Mouse (Mus musculus): Measurements from ENCODE around the gene Zfp872. TPM values are rescaled to one million over a fixed set of nuclear protein-coding genes. Genes with fewer than 3 reads are reported as not detected.
"Not testable (repeated sequence)": the region's sequence is repeated elsewhere in the genome, so short reads cannot be mapped to it uniquely, and the experiment has no call there.

The Zfp872 gene
- total RNA-seq (2021): under 1 TPM in 1 of 2 experiments, not detected in 1; 0.29 TPM
- long read RNA-seq, experiment 1: 0 reads
- long read RNA-seq, experiment 2: 0 reads

DNA sequence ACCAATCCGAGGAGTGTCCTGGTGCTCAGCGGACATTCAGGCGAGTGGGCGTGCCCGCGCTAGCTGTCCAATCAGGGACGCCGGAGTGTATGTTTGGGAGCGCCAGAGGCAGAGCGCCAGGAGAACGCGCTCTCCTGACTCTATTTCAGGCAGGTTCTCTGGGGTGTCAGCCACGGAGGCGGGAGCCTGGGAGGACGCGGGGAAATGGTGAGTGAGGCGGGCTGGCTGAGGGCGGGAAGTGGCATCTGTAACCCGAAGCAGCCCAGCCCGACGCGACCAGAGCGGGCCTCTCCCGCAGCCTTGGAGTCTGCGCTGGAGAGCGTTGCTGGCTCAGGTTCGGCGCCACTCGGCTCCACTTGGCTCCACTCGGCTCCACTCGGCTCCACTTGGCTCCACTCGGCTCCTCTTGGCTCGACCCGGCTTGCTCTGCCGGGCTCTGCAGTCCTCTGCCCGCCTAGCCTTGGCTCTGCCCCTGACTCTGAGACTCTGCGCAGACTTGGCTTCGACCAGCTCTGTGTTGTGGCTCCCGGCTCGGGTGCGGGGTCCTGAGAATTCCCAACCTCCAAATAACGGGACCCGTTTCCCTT lies at the start of gene Zfp872:
Gene Zfp872, plus strand, starts transcription at position 66 of the 587 bp plus-strand sequence.
- peak; percentile 56 for DNase-seq

DNA sequence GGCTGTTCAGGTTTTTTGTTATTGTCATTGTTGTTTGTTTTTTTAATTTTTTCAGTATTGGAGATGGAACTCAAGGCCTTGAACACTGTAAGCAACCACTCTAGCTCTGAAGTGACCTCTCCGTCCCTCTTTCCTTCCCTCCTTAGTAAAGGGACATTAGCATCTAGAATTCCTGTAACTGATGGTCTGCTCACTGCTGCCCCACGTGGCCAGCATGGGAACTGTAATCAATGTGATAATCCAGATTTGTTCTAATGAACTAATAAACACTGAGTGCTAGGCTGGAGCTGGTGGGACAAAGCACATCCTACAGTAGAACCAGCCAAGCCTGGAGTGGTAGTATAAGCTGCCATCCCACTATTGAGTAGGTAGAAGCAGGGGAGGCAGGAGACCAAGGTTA lies 49.4 kb upstream of the Zfp872 start:
- no peak for DNase-seq

DNA sequence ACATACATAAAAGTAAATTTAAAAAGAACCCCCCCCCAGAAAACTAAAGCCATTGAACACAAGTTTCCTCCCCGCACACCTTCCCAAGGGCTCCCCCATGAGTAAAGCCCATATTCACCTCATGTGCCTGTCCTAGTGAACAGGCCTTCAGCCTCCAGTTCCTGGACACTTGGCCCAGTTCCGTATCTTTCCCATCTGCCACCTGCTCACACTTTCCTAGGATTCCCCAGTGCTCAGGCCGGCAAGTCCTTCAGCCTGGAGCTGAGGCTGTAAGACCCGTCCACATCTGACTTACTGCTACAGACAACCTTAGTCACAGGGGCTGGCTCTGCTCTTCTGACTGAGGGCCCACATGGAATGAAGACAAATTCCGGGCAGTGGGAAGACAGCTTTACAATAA lies 48.1 kb upstream of the Zfp872 start:
- no peak for DNase-seq

DNA sequence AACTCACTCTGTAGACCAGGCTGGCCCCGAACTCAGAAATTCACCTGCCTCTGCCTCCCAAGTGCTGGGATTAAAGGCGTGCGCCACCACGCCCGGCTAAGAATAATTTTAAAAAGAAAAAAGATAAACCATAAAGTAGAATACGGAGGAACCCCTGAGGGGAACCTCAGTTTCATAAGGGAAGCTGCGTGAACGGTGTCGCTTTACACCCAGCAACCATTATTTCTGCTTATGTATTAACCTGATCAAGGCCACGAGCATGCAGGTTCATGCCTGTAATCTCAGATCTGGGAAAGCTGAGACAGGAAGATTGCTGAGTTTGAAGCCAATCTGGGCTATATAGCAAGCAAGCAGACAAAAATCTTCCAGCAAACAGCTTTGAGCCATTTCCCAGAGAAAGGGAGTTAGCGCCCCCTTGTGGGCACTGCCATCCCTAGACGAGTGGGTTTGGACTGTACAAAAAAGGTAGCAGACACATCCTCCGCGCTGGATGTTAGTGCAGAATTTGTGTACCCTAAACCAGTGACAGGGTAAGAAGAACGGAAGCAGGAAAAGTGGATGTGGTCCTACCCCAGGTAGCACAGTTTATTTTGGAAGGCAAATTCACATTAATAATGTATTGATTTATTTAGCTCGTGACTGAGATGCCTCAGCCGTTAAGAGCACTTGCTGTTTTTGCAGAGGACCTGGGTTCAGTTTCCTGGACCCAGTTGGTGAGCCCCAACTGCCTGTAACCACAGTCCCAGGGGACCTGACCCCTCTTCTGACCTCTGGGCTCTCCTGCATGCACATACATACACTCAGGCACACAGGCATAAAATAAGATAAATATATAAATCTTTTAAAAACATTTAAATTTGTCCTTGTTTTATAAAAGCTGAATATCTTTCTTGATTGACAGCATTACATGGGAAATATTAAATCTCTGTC lies 44.5 kb upstream of the Zfp872 start:
- DNase-seq: peak; percentile 93

DNA sequence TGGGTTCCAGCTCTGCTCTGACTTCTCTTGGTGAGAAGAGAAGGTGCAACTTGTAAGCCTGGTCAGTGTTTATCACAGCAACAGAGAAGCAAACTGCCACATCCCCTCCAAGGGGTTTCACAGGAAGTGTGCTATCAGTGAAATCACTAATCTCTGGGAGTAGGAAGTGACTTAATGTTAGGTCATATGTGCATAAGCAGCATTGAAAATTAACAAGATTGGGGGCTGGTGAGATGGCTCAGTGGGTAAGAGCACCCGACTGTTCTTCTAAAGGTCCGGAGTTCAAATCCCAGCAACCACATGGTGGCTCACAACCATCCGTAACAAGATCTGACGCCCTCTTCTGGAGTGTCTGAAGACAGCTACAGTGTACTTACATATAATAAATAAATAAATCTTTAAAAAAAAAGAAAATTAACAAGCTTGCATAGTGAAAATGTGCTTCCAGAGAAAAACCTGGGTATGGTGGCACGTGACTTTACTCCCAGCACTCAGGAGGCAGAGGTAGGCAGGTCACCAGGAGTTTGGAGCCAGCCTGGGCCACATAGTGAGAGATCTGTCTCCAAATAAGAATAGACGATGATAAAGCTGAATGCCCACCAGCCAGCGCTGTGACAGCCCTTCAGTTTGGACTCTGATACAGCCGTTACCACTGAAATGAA lies 43.5 kb upstream of the Zfp872 start:
- DNase-seq: no peak

DNA sequence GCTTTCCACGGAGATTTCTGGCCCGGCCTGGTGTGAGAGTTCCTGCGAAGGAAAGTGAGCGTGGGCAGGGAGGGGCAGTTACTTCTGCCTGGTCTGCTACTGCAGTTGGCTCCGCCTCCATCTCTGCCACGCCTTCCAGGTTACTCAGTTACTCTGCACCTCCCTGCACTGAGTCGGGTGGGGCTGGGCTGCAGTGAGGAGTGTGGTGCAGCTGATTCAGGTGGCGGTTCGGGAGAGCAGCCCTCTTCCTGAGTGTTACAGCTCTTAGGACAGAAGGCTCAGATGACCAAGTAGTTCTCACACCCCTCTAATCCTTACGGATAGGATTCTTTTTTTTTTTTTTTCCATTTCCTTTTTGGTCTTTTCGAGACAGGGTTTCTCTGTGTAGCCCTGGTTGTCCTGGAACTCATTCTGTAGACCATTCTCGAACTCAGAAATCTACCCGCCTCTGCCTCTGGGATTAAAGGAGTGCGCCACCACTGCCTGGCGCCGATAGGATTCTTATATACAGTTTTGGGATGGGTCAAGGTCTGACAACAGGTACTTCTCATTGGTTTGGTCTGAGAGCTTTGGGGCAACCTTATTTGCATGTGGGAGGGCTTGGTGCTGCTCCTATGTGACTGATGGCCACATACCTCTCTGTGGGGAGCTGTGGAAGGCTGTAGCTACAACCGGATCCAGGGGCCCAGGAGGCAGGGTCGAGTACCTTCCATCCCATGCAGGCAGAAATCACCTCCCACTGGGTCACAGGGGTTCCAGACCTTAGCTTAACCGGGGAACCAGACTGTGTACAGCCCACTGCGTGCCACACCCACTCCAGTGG lies 38.3 kb upstream of the Zfp872 start:
- no peak for DNase-seq

DNA sequence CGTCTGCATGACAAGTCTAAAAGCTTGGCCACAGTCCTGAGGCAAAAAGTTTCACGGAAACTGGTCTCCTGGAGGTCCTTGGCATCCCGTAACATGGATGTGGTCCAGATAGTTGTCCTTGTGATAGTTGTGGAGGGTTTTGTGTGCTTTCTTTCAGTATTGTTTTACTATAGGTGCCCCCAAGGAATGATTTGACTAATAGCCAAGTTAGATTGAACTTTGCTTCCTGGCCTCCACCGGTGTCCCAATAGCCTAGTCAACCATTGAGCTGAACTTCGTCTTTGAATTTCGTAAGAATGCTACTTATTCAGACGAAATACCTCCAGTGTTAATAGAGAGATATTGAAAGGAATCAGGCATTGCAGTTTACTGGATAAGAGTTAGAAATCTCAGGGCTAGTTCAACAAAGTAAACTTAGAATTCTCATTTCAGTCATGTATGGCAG lies 37.6 kb upstream of the Zfp872 start:
- not testable (repeated sequence) for DNase-seq

DNA sequence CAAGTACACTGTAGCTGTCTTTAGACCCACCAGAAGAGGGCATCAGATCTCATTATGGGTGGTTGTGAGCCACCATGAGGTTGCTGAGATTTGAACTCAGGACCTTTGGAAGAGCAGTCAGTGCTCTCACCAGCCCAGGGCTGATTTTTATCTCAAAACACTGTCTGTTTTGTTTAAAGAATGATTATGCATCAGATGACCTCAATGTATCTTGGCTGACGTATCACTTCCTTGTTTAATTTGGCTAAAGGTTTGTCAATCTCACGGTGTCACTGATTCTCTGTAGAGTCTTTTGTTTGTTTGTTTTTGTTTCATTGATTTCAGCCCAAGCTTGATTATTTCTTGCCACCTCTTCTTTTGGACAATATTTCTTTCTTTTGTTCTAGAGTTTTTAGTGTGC lies 36.9 kb upstream of the Zfp872 start:
- DNase-seq: no peak

DNA sequence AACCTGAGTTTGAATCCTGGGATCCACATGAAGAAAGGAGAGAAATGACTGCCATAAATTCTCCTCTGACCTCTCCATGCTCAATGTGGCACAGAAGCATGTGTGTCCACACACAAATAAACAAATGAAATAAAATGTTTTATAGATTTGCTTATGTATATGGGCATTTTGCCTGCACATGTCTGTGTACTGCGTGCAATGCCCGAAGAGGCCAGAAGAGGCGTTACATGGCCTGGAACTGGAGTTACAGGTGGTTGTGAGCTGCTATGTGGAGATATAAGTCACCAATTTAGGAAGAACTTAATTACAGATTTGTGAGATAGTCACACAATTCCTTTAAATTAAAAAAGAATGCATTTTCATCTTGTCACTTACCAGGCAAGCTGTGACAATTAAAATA lies 34.1 kb upstream of the Zfp872 start:
- DNase-seq: no peak

DNA sequence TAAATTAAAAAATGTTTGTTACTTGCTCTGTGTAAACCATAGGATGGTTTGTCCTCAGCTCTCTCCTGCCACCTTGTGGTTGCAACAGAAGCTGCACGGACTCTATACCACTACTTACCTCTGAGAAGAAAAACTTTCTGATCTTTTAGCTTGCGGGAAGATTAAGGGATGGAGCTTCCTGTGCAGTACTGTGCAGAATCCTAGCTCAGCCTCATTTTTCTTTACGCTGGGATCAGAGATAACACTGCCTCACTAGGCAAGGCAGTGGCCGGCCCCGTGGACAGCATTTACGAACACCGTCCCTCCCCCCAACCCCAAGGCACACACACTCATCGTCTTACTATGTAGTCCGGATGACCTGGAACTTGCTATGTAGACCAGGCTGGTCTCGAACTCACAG lies 32.3 kb upstream of the Zfp872 start:
- peak; percentile 54 for DNase-seq

DNA sequence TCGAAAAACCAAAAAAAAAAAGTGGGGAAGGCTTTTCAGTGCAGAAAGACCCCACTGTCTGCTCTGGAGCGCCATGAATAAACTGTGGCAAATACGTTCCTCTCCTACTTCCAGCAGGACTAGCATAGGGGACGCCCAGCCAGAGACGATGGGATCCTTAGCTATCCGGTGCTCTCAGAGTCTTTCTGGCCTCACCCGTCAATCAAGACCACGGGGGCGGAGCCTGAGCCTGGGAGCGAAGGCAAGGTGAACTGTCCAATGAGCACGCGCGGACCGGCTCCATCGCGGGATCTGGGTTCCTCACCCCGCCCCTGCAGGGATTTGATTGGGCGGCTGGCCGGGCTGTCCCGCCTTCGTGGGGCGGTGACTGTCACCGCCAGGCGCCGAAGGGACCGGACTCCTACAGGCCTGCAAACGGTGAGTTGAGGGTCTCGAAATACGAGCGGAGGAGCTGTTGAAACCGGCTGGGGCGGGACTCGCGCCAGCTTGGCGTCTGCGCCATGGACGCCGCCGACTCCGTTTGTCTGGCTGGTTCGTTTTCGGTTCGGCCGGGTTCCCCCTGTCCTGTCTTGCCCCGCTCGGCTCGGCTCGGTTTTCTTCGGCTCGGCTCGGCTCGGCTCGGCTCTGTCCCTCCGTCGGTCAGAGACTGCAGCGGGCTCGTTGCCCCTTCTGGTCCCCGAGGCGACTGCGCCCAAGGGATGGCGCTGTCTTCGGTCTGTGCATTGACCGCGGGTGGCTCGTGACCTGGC lies 31.2 kb upstream of the Zfp872 start, which contains the start of gene Pigyl:
Gene Pigyl, plus strand, starts transcription at position 350 of the 749 bp plus-strand sequence.
- peak; percentile 99 for DNase-seq

DNA sequence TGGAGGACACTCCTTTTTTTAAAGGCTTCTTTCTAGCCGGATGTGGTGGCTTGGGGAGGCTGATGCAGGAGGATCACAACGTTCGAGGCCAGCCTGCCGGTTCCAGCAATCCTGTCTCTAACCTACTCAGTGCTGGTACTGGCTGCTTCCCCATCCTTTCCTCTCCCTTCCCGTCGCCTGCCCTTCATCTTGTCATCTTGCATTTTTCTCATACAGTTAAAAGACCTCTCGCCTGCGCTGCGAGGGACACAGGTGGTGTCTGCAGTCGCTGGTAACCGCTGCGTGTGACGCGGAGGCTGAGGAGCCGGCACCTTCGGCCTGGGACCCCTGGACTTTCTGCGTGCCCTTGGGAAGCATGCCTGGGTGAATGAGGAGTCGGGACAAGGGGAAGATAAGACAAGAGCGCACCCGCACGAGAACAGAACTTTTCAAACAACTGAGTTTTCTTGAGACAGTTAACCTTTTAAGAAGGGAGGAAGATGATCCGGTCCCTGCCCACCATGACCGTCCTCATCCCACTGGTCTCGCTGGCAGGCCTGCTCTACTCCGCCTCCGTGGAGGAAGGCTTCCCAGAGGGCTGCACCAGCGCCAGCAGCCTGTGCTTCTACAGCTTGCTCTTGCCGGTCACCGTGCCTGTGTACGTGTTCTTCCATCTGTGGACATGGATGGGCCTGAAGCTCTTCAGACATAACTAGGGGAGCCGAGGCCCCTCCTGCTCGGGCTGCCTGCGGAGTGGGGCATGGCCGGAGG lies 30.2 kb upstream of the Zfp872 start:
- no peak for DNase-seq

DNA sequence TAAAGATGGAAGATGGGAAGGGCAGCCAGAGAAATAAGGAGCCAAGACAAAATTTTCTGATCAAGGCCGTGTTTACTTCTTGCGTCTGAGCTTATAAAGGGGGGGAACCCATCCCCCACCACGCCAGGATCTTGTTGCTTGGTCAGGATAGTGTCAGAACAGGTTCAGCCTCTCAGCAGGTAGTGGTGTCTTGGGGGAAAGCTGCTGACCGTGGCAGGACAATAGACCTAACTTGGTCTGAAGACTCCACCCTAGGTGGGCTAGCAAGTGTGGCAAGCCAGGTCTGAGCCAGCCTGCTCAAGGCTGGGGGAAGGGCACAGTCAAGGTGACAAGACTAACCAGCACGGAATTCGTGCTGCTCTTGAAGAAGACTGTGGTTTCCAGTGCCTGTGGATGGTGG lies 26.6 kb upstream of the Zfp872 start:
- DNase-seq: no peak

DNA sequence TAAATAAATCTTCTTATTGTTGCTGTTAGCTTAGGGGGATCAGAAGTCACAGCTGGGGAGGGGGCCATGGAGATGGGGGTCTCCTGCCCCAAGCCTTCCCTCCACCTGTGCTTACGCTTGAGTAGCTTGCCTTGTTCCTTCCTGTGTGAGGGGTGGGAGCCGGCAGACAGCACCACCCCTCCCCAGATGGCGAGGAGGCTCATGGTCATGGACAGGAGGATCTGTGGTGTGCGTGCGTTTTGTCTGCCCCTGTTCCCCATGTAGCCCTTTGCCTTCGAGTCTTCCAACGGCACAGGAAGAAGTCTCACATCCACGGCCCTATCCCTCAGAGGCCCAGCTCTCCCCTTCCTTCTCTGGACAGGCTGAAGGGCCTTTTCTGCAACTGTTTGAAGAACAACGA lies 25.6 kb upstream of the Zfp872 start:
- DNase-seq: no peak

DNA sequence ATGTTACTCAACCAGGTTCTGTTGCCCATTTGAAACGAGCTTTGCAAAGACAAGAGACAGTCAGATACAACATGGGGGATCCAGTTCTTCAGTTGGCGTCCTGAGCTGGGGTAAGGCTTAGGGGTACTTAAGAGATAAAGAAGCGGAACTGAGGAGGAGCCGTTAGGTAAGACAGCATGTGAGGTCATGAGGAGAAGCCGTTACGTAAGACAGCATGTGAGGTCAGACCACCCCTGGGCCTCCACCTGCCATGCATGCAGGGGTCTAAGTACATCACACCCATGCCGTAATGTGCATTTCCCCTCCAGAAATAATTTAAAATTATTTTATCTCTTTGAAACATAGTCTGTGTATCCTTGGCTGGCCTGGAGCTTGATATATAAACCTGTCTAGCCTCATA lies 25.0 kb upstream of the Zfp872 start:
- DNase-seq: no peak

DNA sequence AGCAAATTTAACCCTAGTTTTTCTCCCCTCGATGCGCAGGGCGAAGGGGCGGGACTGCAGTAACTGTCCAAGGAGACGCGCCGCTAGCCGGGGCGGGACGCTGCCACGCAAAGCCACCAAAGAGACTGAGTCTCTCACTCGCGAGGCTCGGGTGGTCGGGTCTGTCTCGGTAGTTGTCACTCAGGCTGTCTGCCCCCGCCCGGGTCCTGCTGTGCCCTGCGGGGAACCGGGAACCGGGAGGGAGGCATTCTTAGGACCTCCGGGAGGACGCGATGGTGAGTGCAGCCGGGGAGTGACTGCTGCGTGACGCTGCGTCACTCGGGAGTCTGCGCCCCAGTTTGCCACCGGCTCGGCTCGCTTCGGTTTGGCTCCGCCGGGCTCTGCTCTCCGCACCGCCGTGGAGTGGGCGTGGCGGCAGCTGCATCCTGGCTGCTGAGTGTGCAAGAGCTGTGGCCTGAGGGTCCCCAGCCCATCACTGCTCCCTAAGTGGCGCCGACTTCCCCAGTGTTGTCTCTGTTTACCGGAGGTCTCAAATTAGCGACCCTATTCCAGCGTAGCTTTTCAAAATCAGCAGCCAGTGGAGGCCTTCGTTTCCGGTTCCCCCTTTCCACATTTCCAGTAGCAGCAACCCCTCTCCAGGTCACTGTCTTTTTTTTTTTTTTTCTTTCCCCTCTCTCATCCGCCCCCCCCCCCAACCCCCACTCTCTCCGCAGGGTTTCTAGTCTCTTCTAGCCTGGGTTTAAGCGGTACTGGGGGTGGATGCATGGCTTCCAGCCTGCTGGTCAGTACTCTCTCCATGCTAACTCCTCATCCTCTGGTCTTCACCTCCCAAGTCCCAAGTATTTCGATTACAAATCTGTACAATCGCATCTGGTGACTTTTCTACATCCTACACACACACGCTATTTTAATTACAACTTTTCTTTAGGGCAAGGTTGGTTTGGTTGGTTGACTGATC lies 22.9 kb upstream of the Zfp872 start:
- peak; percentile 31 for DNase-seq

DNA sequence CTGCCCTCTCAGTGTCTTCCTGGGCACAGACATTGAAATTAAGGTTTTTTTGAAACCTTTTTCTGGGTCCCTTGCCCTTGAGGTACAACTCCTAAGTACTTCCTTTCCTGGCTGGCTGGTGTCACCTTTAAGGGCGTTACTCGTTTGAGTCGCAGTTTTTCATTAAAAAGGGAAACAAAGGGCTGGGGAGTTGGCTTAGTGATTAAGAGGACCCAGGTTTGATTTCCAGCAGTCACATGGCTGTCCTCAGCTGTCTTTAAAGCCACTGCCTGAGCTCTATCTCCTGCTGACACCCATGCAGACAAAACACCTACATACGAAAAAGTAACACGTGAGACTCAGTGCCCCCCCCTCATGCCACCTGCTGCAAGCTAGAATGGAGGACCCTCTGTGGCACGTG lies 21.9 kb upstream of the Zfp872 start:
- no peak for DNase-seq

DNA sequence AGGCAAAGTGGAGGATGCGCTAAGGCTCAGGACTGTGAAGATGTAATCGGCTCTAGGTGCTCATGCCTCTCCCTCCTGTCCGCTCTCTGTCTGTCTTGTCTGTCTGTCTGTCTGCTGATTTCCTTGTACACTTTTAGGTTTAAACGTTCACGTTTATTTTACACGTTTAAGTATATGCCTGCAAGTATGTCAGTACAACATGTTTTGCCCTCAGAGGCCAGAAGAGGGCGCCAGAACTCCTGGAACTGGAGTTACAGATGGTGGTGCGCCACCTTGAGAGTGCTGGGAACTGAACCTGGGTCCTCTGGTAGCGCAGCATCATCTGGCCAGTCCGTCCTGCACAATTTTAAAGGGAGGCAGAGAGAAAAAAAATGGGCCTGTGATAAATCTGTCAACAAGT lies 21.2 kb upstream of the Zfp872 start:
- DNase-seq: no peak

DNA sequence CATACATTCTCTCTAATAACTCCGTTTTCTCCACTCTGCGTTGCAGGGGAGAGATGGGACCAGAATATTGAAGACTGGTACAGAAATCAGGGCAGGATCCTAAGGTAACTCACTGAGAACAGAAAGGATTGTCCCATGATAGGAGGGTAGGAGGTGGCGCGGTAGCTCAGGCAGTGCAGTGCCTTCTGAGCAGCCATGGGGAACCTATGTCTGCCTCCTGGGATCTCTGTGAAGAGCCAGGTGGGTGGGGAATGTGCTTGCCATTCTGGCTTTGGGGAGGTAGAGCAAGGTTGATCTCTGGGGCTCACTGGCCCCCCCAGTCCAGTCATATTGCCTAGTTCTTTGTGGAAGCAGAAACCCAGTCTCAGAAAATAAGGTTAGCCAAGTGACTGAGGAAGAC lies 20.1 kb upstream of the Zfp872 start:
- DNase-seq: no peak

All from gastrocnemius, postnatal 10 days (tissue).